Mouse (Mus musculus) liver, embryonic 13.5 days (tissue): Measurements from ENCODE around the gene Dnm3. TPM values are rescaled to one million over a fixed set of nuclear protein-coding genes. Genes with fewer than 3 reads are reported as not detected.
A peak's percentile ranks its signal among the peaks of the same experiment; 100 is the strongest.

Experiments used
- ATAC-seq: fragments of 200-750 bp; cut with Nextera tagmentation; 2 replicates; pipeline ENCODE4 v1.8.0; 2017; ENCODE audit warnings: low read depth, mild to moderate bottlenecking, moderate number of reproducible peaks, moderate library complexity
- DNase-seq: peaks from one replicate; pipeline ENCODE4 v3.0.0; 2022
- H3K27ac ChIP-seq: fragments of 300-500 bp; sonication (generic); 2 replicates; pipeline ENCODE4 v1.5.1; 2015; ENCODE audit warnings: moderate library complexity, mild to moderate bottlenecking, inconsistent platforms
- H3K27me3 ChIP-seq: fragments of 300-500 bp; sonication (generic); 2 replicates; pipeline ENCODE4 v1.6.1; 2015; ENCODE audit warnings: mild to moderate bottlenecking, inconsistent platforms
- H3K36me3 ChIP-seq: fragments of 300-500 bp; sonication (generic); 2 replicates; pipeline ENCODE4 v1.6.1; 2015; ENCODE audit warnings: mild to moderate bottlenecking, inconsistent platforms
- H3K4me1 ChIP-seq: fragments of 300-500 bp; sonication (generic); replicated peaks from 2 replicates; pipeline ENCODE4 v1.6.1; 2015; ENCODE audit warnings: inconsistent platforms
- H3K4me2 ChIP-seq: fragments of 300-500 bp; sonication (generic); 2 replicates; pipeline ENCODE4 v1.6.1; 2015; ENCODE audit warnings: inconsistent platforms, mild to moderate bottlenecking, moderate library complexity
- H3K4me3 ChIP-seq: fragments of 300-500 bp; sonication (generic); replicated peaks from 2 replicates; pipeline ENCODE4 v1.5.1; 2015; ENCODE audit warnings: mild to moderate bottlenecking, inconsistent platforms
- H3K9ac ChIP-seq: fragments of 300-500 bp; sonication (generic); 2 replicates; pipeline ENCODE4 v1.6.1; 2015; ENCODE audit warnings: mild to moderate bottlenecking, inconsistent platforms
- H3K9me3 ChIP-seq: fragments of 300-500 bp; sonication (generic); replicated peaks from 2 replicates; pipeline ENCODE4 v1.6.1; 2016; ENCODE audit warnings: inconsistent platforms
- WGBS: fragments of 180-500 bp; shearing (Covaris S2); methylation state at CpG from one replicate; pipeline ENCODE4 v1.1.7; 2015; ENCODE audit not compliant: insufficient replicate concordance; 5-methylcytosine and 5-hydroxymethylcytosine counted together
- polyA plus RNA-seq: library from polyadenylated mRNA; unstranded; fragments of >200 nt; fragmentation: Nextera tagmentation; extraction: Ambion mirVana; gene quantifications from 2 replicates; pipeline ENCODE4 v1.2.1, GENCODE M21; 2015

The Dnm3 gene
- polyA plus RNA-seq, 1 experiment from 2014 or later = 1.2 TPM

DNA sequence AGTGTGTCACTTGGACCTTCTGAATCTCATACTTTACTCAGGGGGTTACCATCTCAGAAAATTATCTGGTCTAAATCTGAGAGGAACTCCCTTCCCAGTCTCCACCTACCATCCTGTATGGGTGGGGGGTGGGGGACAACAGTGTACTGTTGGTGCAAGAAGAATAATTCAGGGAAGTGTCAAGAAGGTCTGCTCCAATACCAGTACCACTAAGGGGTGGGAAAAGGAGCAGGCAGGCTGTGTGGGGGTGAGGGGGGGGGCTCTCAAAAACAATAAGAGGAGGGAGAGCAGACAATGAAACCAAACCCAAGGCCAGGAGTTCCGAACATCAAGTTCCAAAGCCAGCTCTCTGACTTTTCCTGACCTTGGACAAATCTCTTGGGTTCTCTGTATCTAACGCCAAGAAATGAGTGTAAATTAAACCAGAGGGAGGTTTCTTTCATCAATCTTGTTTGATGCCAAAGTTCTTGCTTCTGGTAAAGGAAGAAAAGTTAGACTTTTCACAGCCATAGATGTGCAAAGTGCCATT is 8.0 kb downstream of the Dnm3 start:
- Histone ChIP-seq H3K9ac (no peak overlapping the region), H3K4me1 (no peaks in the 10 kb centered on the region), H3K36me3 (no peaks in the 10 kb centered on the region), H3K9me3 (no peaks in the 10 kb centered on the region), H3K27ac (no peak overlapping the region), H3K4me3 (no peak overlapping the region), H3K27me3 (peaks cover 7% of the 10 kb centered on the region; the same call in 1 of the 2 replicates), H3K4me2 (no peak overlapping the region)
- whole genome bisulfite sequencing = 47% methylated on average over 2 of the region's 2 CpGs
- ATAC-seq (no peak), DNase-seq (no peak)

DNA sequence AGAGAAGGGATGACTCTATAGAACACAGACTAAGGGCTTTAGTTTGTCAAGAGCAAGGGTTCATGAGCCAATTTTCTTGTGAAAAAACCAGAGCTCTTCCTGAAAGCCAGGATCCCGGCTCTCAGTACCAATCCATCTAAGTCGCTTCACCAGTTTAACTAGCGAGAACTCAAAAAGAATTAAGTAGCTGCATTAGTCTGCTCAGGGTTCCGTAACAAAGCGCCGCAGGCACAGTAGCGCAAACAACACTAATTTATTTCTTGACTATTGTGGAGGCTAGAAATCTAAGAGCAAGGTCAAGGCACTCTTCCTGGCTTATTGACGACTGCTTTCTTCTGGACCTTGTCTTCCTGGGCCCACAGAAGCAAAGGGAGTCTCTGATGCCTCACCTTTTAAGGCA is 14.2 kb downstream of the Dnm3 start:
- H3K4me1 ChIP-seq = no peaks in the 10 kb centered on the region
- no peak for DNase-seq
- H3K36me3 ChIP-seq = no peaks in the 10 kb centered on the region
- no peak overlapping the region for H3K27ac ChIP-seq
- no peak overlapping the region for H3K4me2 ChIP-seq
- H3K4me3 ChIP-seq = no peak overlapping the region
- H3K27me3 ChIP-seq = no peaks in the 10 kb centered on the region
- H3K9ac ChIP-seq = no peak overlapping the region
- WGBS = 79% methylated on average over 8 of the region's 8 CpGs
- no peak for ATAC-seq
- H3K9me3 ChIP-seq = no peaks in the 10 kb centered on the region

DNA sequence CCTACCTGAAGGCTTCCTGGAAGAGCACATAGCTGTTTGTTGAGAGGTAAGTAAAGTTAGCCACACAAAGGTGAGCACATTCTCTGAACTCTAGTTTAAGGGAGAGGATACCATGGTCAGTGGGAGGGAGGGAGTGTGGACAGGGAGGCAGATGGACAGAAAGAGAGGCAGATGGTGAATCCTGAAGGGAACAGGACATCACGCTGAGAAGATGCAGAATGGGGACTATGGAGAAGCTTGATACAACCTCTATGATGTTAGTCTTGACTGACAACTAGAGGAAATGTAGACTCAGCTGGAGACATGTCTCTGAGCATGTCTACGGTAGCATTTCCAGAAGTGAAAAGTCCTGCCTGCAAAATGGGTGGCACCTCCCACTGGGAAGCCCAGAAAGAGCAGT is 19.1 kb downstream of the Dnm3 start:
- WGBS = 68% methylated on average over 2 of the region's 2 CpGs
- Histone ChIP-seq H3K9me3 (no peaks in the 10 kb centered on the region), H3K27ac (no peak overlapping the region), H3K4me2 (no peak overlapping the region), H3K4me1 (no peaks in the 10 kb centered on the region), H3K27me3 (no peaks in the 10 kb centered on the region), H3K9ac (no peak overlapping the region), H3K4me3 (no peak overlapping the region), H3K36me3 (no peaks in the 10 kb centered on the region)
- ATAC-seq (no peak), DNase-seq (no peak)

DNA sequence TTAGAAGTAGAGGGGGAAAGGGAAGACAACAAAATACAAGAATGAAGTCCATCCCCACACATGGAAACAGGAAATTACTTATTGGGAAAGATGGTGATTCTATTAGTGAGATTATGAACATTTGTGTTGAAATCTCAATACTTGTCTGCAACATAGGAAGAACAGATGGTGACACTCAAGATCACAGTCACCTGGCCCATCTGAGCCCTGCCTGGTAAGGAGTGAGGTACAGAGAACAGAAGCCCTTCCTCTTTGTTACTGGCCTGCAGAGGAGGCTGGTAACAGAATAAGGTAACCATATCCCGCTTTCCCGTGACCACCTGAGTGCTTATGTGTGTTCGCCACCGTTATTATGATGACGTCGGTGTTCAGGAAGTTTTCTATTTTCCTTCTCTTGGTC is 21.0 kb downstream of the Dnm3 start:
- no peak overlapping the region for H3K4me3 ChIP-seq
- H3K27me3 ChIP-seq = no peaks in the 10 kb centered on the region
- H3K36me3 ChIP-seq = no peaks in the 10 kb centered on the region
- no peaks in the 10 kb centered on the region for H3K9me3 ChIP-seq
- no peak overlapping the region for H3K27ac ChIP-seq
- no peak overlapping the region for H3K4me2 ChIP-seq
- 82% methylated on average over 6 of the region's 6 CpGs for WGBS
- H3K4me1 ChIP-seq = 0 out of 2 replicates have a peak, but pooled peaks cover 2% of the 10 kb centered on the region
- no peak overlapping the region for H3K9ac ChIP-seq
- DNase-seq (no peak), ATAC-seq (no peak)

DNA sequence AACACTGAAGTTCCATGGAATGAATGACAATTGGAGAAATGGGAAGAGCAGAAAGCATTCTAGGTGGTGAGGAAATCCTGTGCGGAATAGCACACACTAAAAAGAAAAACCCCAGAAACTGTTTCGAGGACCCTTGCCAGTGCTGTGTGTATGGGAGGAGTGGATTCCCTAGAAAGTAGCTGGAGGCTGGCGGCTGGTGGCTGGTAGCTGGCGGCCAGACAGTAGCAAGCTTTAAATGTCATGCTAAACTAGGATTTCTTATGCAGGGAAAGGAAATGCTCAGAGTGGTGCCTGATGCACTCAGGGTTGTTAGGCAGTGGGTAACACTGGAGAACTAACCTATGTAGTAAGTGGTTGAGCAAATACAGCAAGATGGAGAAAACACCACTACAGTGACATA is 21.4 kb downstream of the Dnm3 start:
- no peak overlapping the region for H3K4me2 ChIP-seq
- H3K27ac ChIP-seq = no peak overlapping the region
- no peaks in the 10 kb centered on the region for H3K36me3 ChIP-seq
- 61% methylated on average over 4 of the region's 4 CpGs for WGBS
- no peaks in the 10 kb centered on the region for H3K9me3 ChIP-seq
- no peak overlapping the region for H3K4me3 ChIP-seq
- no peak overlapping the region for H3K9ac ChIP-seq
- H3K27me3 ChIP-seq = no peaks in the 10 kb centered on the region
- DNase-seq = no peak
- no peak for ATAC-seq
- 0 out of 2 replicates have a peak, but pooled peaks cover 2% of the 10 kb centered on the region for H3K4me1 ChIP-seq

DNA sequence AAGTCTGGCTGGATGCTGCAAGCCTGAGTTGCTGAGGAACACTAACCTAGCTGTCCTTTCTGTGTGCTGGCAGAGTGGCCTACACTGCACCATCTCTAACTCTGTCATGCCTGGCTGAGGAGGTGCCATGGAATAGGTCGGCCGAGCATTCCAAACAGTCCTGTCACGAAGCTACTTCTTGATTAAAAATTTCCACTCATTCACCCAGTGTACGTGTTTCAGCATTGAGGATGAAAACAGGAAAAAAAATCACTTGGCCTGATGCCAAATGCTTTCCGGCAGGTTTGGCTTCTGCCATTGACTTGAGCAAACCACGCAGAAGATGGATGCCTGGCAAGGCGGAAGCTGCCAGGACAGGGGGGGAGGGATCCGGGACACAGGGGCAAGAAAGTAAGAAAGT is 24.3 kb downstream of the Dnm3 start:
- no peak overlapping the region for H3K27ac ChIP-seq
- H3K4me3 ChIP-seq = no peak overlapping the region
- H3K27me3 ChIP-seq = no peaks in the 10 kb centered on the region
- H3K9me3 ChIP-seq = no peaks in the 10 kb centered on the region
- H3K4me2 ChIP-seq = no peak overlapping the region
- ATAC-seq (no peak), DNase-seq (no peak)
- WGBS = 54% methylated on average over 8 of the region's 8 CpGs
- H3K4me1 ChIP-seq = 0 out of 2 replicates have a peak, but pooled peaks cover 2% of the 10 kb centered on the region
- H3K36me3 ChIP-seq = no peaks in the 10 kb centered on the region
- no peak overlapping the region for H3K9ac ChIP-seq

DNA sequence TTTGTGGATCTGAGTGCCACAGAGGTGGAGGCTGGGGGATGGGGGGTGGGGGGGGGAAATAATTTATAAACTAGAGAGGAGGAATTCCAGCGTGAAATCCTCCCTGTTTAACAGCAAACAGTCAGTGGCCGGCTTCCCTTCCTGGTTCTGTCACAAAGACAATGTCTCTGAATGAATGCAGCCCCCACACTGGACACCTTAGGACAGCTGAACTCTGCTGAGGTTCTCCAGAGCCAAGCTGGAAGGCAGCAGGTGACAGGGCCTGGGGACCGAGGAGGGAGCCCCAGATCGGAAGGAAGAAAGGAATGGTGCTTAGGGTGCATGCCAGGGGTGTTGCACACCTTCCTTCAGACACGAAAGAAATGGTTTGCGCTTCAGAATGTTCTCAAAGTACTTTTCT is 24.8 kb downstream of the Dnm3 start:
- no peak overlapping the region for H3K4me3 ChIP-seq
- no peaks in the 10 kb centered on the region for H3K9me3 ChIP-seq
- no peaks in the 10 kb centered on the region for H3K27me3 ChIP-seq
- no peaks in the 10 kb centered on the region for H3K36me3 ChIP-seq
- ATAC-seq (no peak), DNase-seq (no peak)
- H3K4me1 ChIP-seq = 0 out of 2 replicates have a peak, but pooled peaks cover 2% of the 10 kb centered on the region
- 55% methylated on average over 6 of the region's 6 CpGs for WGBS
- H3K4me2 ChIP-seq = no peak overlapping the region
- H3K9ac ChIP-seq = no peak overlapping the region
- H3K27ac ChIP-seq = no peak overlapping the region

DNA sequence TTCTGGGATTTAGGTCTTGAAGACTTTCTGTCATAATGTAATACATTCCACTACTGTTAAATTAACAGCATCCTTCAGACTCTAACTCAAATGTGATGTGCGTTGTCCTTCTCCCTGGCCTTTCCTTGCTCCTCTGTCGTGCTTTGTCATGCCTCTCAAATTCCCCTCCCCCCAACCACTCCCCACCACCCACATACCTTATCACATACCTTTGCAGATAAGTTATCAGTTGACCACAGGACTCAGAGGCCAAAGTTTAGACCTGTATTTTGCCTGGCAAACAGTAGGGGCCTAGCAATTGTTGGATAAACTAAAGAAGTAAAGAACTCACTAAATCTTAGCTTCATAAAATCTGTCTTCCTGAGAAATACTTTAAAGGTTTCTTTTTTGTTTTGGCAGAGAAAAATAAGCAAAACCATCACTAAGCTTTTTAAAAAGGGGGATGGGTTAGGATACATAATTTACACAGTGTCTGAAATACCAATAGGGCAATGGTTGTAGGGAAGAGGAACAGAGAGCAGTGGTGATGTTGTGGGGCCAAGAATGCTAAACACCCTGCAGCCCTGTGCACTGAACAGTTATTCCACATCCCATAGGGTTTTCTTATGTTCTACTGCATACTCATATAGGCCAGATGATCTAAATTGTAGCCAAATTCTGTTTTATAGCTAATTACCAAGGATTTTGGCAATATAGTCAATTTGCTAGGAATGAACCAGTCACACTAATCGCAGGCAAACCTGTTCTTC is 28.5 kb downstream of the Dnm3 start:
- H3K27ac ChIP-seq = no peak overlapping the region
- DNase-seq (no peak), ATAC-seq (peak; percentile 74)
- 0 out of 2 replicates have a peak, but pooled peaks cover 2% of the 10 kb centered on the region for H3K4me1 ChIP-seq
- 45% methylated on average over 3 of the region's 3 CpGs for WGBS
- H3K36me3 ChIP-seq = no peaks in the 10 kb centered on the region
- H3K27me3 ChIP-seq = no peaks in the 10 kb centered on the region
- no peaks in the 10 kb centered on the region for H3K9me3 ChIP-seq
- no peak overlapping the region for H3K4me2 ChIP-seq
- no peak overlapping the region for H3K9ac ChIP-seq
- no peak overlapping the region for H3K4me3 ChIP-seq

DNA sequence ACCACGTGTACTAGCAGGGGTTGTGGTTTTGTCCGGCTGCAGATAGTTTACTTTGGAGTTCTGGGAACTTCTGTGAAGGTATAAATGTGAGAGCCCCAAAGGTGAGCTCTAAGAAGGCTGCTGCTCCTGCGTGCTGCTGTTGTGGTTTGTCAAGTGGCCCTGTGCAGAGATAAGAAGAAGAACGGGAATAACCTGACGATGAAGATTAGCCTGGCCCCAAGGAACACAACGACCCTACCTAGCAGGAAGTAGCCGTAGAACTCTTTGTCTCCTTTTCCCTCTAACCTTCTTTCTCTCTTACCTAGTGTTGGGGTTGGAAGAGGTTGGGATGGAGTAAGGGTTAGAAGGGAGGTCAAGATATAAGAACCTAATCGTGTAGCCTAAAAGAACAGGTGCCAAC is 33.0 kb downstream of the Dnm3 start:
- DNase-seq (no peak), ATAC-seq (no peak)
- Histone ChIP-seq H3K4me1 (no peaks in the 10 kb centered on the region), H3K27me3 (no peaks in the 10 kb centered on the region), H3K9me3 (no peaks in the 10 kb centered on the region), H3K27ac (no peak overlapping the region), H3K9ac (no peak overlapping the region), H3K4me2 (no peak overlapping the region), H3K4me3 (no peak overlapping the region), H3K36me3 (no peaks in the 10 kb centered on the region)
- WGBS = 45% methylated on average over 8 of the region's 8 CpGs

DNA sequence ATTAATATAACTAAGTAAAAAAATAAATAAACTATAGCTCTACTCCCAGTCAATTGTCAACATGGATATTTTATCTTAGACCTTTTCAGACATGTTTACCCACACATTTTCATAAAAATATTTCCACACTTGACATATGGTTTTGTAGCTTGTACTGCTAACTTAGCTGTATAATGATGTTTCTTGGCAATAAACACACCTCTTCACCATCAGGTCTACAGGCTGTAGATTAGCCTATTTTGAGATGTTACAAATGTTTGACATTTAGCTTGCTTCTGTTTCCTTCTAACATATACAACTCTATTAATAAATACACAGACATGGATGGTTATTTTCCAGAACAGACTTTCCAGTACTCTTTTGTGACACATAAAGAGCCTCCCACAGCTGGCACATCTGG is 38.3 kb downstream of the Dnm3 start:
- DNase-seq = no peak

DNA sequence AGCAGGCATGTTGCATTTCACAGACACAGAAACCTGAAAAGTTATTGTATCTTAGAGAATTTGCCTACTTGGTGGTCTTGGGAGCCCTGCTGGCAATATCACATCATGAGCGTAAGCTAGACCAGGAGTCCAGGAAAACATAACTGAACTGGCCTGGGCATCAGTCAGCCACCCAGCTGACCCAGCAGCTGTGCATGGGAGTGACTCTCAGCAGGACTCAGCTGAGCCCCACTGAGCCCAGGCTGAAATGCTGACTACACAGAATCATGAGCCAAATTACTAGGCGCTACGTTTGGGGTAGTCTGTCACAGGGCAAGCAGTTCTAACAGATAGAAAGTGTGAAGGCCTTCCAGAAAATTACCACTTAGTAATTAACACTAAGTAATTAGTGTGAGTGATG is 41.2 kb downstream of the Dnm3 start:
- no peaks in the 10 kb centered on the region for H3K9me3 ChIP-seq
- H3K4me1 ChIP-seq = no peaks in the 10 kb centered on the region
- no peaks in the 10 kb centered on the region for H3K36me3 ChIP-seq
- H3K4me2 ChIP-seq = no peak overlapping the region
- no peak overlapping the region for H3K9ac ChIP-seq
- WGBS = 69% methylated on average over 3 of the region's 3 CpGs
- no peak overlapping the region for H3K27ac ChIP-seq
- no peaks in the 10 kb centered on the region for H3K27me3 ChIP-seq
- ATAC-seq (no peak), DNase-seq (no peak)
- H3K4me3 ChIP-seq = no peak overlapping the region

More for the DNA sequence above, 38.3 kb downstream of the Dnm3 start:
- Histone ChIP-seq H3K4me3 (no peak overlapping the region), H3K36me3 (no peaks in the 10 kb centered on the region), H3K4me1 (no peaks in the 10 kb centered on the region), H3K9me3 (no peaks in the 10 kb centered on the region), H3K27ac (no peak overlapping the region), H3K27me3 (no peaks in the 10 kb centered on the region), H3K4me2 (no peak overlapping the region), H3K9ac (no peak overlapping the region)
- ATAC-seq = no peak

DNA sequence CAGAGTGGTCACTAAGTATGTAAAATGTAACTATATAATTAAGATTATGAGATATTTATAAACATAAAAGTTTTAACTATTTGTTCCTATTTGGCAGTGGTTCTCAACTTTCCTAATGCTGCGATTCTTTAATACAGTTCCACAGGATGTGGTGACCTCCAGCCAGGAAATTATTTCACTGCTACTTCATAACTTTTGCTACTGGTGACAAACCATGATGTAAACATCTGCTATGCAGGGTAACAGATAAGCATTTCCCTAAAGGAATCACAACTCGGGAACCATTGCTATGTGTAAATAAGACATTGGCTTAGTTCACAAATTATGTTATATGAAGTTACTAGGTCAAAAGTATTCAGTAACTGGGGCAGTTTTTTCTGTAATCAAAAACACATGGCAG is 48.9 kb downstream of the Dnm3 start:
- Histone ChIP-seq H3K4me2 (no peak overlapping the region), H3K9me3 (no peaks in the 10 kb centered on the region), H3K27ac (no peak overlapping the region), H3K4me3 (no peak overlapping the region), H3K4me1 (no peaks in the 10 kb centered on the region), H3K27me3 (no peaks in the 10 kb centered on the region), H3K36me3 (no peaks in the 10 kb centered on the region), H3K9ac (no peak overlapping the region)
- no peak for ATAC-seq
- DNase-seq = no peak
- 23% methylated on average over 2 of the region's 2 CpGs for WGBS
